Mouse (Mus musculus) myocyte (in vitro differentiated cells): ENCODE measurements around the gene Olfr56. TPM values are rescaled to one million over a fixed set of nuclear protein-coding genes. Genes with fewer than 3 reads are reported as not detected.

Experiments
- H3K27me3 ChIP-seq: one replicate; pipeline ENCODE4 v1.6.1; 2011; ENCODE audit not compliant: control insufficient read depth, insufficient read depth, insufficient read length
- H3K36me3 ChIP-seq: one replicate; pipeline ENCODE4 v1.6.1; 2011; ENCODE audit not compliant: control insufficient read depth, insufficient read depth
- H3K4me2 ChIP-seq: one replicate; pipeline ENCODE4 v1.6.1; 2011; ENCODE audit warnings: low read depth, control low read depth
- H3K4me3 ChIP-seq: one replicate; pipeline ENCODE4 v1.5.1; 2011; ENCODE audit warnings: mild to moderate bottlenecking, control low read depth, moderate library complexity
- H3K79me2 ChIP-seq: one replicate; pipeline ENCODE4 v1.6.1; 2011; ENCODE audit not compliant: control insufficient read depth, insufficient read depth
- H3ac ChIP-seq: one replicate; pipeline ENCODE4 v1.6.1; 2011; ENCODE audit not compliant: control insufficient read depth, insufficient read length
- CEBPB ChIP-seq: IDR thresholded peaks from 2 replicates; pipeline ENCODE4 v1.6.1; 2011; ENCODE audit warnings: mild to moderate bottlenecking, moderate library complexity; ENCODE audit not compliant: poor library complexity, insufficient read depth, severe bottlenecking
- E2F4 ChIP-seq: IDR thresholded peaks from one replicate; pipeline ENCODE4 v1.6.1; 2011; ENCODE audit warnings: mild to moderate bottlenecking, control low read depth, moderate library complexity; ENCODE audit not compliant: insufficient read depth
- MAX ChIP-seq: IDR thresholded peaks from one replicate; pipeline ENCODE4 v1.6.1; 2011; ENCODE audit warnings: low read depth, mild to moderate bottlenecking, control low read depth
- MYOD1 ChIP-seq, 3 experiments: IDR thresholded peaks; one replicate each; pipeline ENCODE4 v1.6.1; 2011; ENCODE audit warnings: control low read depth in 2 of 3, low read depth in 2 of 3, mild to moderate bottlenecking in 2 of 3, moderate library complexity in 1 of 3; ENCODE audit not compliant: insufficient read length in 2 of 3, control insufficient read depth in 1 of 3
- MYOG ChIP-seq, 3 experiments: IDR thresholded peaks; one replicate each; pipeline ENCODE4 v1.6.1; 2011; ENCODE audit warnings: control low read depth in 2 of 3, low read depth in 2 of 3, mild to moderate bottlenecking in 2 of 3; ENCODE audit not compliant: insufficient read length in 2 of 3, control insufficient read depth in 1 of 3, insufficient read depth in 1 of 3
- POLR2A ChIP-seq: IDR thresholded peaks from one replicate; pipeline ENCODE4 v1.6.1; 2011; ENCODE audit warnings: low read depth, mild to moderate bottlenecking, control low read depth, moderate library complexity; ENCODE audit not compliant: insufficient read length
- POLR2AphosphoS2 ChIP-seq: IDR thresholded peaks from one replicate; pipeline ENCODE4 v1.6.1; 2011; ENCODE audit warnings: low read depth, control low read depth; ENCODE audit not compliant: insufficient read length
- REST ChIP-seq: IDR thresholded peaks from one replicate; pipeline ENCODE4 v1.6.1; 2011; ENCODE audit warnings: mild to moderate bottlenecking, control low read depth, moderate library complexity; ENCODE audit not compliant: insufficient read depth, insufficient read length
- SRF ChIP-seq: IDR thresholded peaks from one replicate; pipeline ENCODE4 v1.6.1; 2011; ENCODE audit warnings: low read depth; ENCODE audit not compliant: control insufficient read depth, insufficient read length
- TCF12 ChIP-seq: IDR thresholded peaks from one replicate; pipeline ENCODE4 v1.6.1; 2011; ENCODE audit warnings: mild to moderate bottlenecking, control low read depth; ENCODE audit not compliant: poor library complexity, insufficient read depth, severe bottlenecking
- TCF3 ChIP-seq: IDR thresholded peaks from one replicate; pipeline ENCODE4 v1.6.1; 2011; ENCODE audit warnings: low read depth, control low read depth; ENCODE audit not compliant: insufficient read length
- USF1 ChIP-seq: IDR thresholded peaks from one replicate; pipeline ENCODE4 v1.6.1; 2011; ENCODE audit warnings: low read depth, mild to moderate bottlenecking, control low read depth, moderate library complexity
- polyA plus RNA-seq: library from polyadenylated mRNA; unstranded; fragments of >200 nt; fragmentation: generic; extraction: Trizol; gene quantifications from one replicate; pipeline ENCODE4 v1.2.1, GENCODE M21; 2012; ENCODE audit warnings: missing spikeins

The Olfr56 gene
- polyA plus RNA-seq, 1 experiment, result 0.05 TPM

GRCm38 (mm10) chr11:49093861-49094660, 115.4 kb downstream of the Olfr56 start:
- Histone ChIP-seq H3K4me3 (no peak overlapping the region), H3K4me2 (no peak overlapping the region), H3K79me2 (no peaks in the 10 kb centered on the region), H3ac (no peak overlapping the region), H3K36me3 (no peaks in the 10 kb centered on the region), H3K27me3 (no peaks in the 10 kb centered on the region)
- TF ChIP-seq POLR2AphosphoS2 (no peak), REST (no peak), POLR2A (no peak), MYOD1 (IDR thresholded peaks at IDR 0.05; ENCODE audit: control insufficient read depth in 1 of 3, insufficient read length in 2 of 3, low read depth in 2 of 3) (no peak), CEBPB (no peak), E2F4 (no peak), MYOG (IDR thresholded peaks at IDR 0.05; ENCODE audit: control insufficient read depth in 1 of 3, insufficient read depth in 1 of 3, insufficient read length in 2 of 3, low read depth in 2 of 3) (no peak), SRF (no peak), TCF12 (no peak), USF1 (no peak), MAX (no peak), TCF3 (no peak)

GRCm38 (mm10) chr11:49095367-49095766, 116.7 kb downstream of the Olfr56 start:
- H3K4me2 ChIP-seq, result no peak overlapping the region
- H3ac ChIP-seq, result no peak overlapping the region
- no peaks in the 10 kb centered on the region for H3K27me3 ChIP-seq
- TF ChIP-seq E2F4 (no peak), MAX (no peak), POLR2AphosphoS2 (no peak), CEBPB (no peak), REST (no peak), SRF (no peak), MYOG (IDR thresholded peaks at IDR 0.05; ENCODE audit: control insufficient read depth in 1 of 3, insufficient read depth in 1 of 3, insufficient read length in 2 of 3, low read depth in 2 of 3) (no peak), TCF12 (no peak), MYOD1 (IDR thresholded peaks at IDR 0.05; ENCODE audit: control insufficient read depth in 1 of 3, insufficient read length in 2 of 3, low read depth in 2 of 3) (no peak), TCF3 (no peak), POLR2A (no peak), USF1 (no peak)
- H3K36me3 ChIP-seq, result no peaks in the 10 kb centered on the region
- no peaks in the 10 kb centered on the region for H3K79me2 ChIP-seq
- no peak overlapping the region for H3K4me3 ChIP-seq

- no peaks in the 10 kb centered on the region for H3K79me2 ChIP-seq
- no peak for TF ChIP-seq POLR2AphosphoS2
- TF ChIP-seq MYOG (IDR thresholded peaks at IDR 0.05; ENCODE audit: control insufficient read depth in 1 of 3, insufficient read depth in 1 of 3, insufficient read length in 2 of 3, low read depth in 2 of 3), result no peak
- TF ChIP-seq REST, result no peak
- no peak for TF ChIP-seq USF1
- no peak for TF ChIP-seq CEBPB
- no peak for TF ChIP-seq TCF3
- TF ChIP-seq MAX, result no peak
- TF ChIP-seq E2F4, result no peak
- TF ChIP-seq MYOD1 (IDR thresholded peaks at IDR 0.05; ENCODE audit: control insufficient read depth in 1 of 3, insufficient read length in 2 of 3, low read depth in 2 of 3), result no peak
- no peak for TF ChIP-seq POLR2A
- no peak for TF ChIP-seq TCF12
- TF ChIP-seq SRF, result no peak
- H3K4me3 ChIP-seq, result no peak overlapping the region
- H3K36me3 ChIP-seq, result no peaks in the 10 kb centered on the region
- H3K27me3 ChIP-seq, result no peaks in the 10 kb centered on the region
- H3K4me2 ChIP-seq, result no peak overlapping the region
- no peak overlapping the region for H3ac ChIP-seq
Measured at GRCm38 (mm10) chr11:49100409-49100808, 121.7 kb downstream of the Olfr56 start.

- no peaks in the 10 kb centered on the region for H3K36me3 ChIP-seq
- H3ac ChIP-seq, result no peak overlapping the region
- H3K4me3 ChIP-seq, result no peak overlapping the region
- no peaks in the 10 kb centered on the region for H3K79me2 ChIP-seq
- no peak overlapping the region for H3K4me2 ChIP-seq
- no peaks in the 10 kb centered on the region for H3K27me3 ChIP-seq
- TF ChIP-seq E2F4 (no peak), MYOG (IDR thresholded peaks at IDR 0.05; ENCODE audit: control insufficient read depth in 1 of 3, insufficient read depth in 1 of 3, insufficient read length in 2 of 3, low read depth in 2 of 3) (no peak), TCF3 (no peak), USF1 (no peak), SRF (no peak), MYOD1 (IDR thresholded peaks at IDR 0.05; ENCODE audit: control insufficient read depth in 1 of 3, insufficient read length in 2 of 3, low read depth in 2 of 3) (no peak), TCF12 (no peak), CEBPB (no peak), REST (no peak), POLR2AphosphoS2 (no peak), POLR2A (no peak), MAX (no peak)
Measured at GRCm38 (mm10) chr11:49101500-49101899, 122.8 kb downstream of the Olfr56 start.
